In genomic region chr11:40149312-40149711, GRCm38 (mm10) we compare ENCODE assay signal across 8 mouse cellular contexts.
DNase-seq lines count a peak whose midpoint lies in the region; ATAC-seq and TF ChIP-seq lines count a peak whose summit lies in the region.

No protein-coding gene starts in this region.

- peak; percentile 28 for DNase-seq in kidney, adult 2 months
- DNase-seq in adrenal gland, postnatal 10 days, result peak; percentile 63
- DNase-seq in forebrain, embryonic 14.5 days (ENCODE audit: low spot score), result peak; percentile 89
- DNase-seq in layer of hippocampus, adult 9-10 months (ENCODE audit: low spot score), result peak; percentile 50
- DNase-seq in mesoderm, embryonic 11.5 days (ENCODE audit: low read depth, low spot score), result peak; percentile 73
- DNase-seq in spleen, postnatal 10 days (ENCODE audit: low spot score in 2 of 2), result no peak

- no peak overlapping the region for H3K9ac ChIP-seq in kidney, embryonic 14.5 days (ENCODE audit: low read depth, low read length)
- no peak overlapping the region for H3K9ac ChIP-seq in forebrain, embryonic 14.5 days (ENCODE audit: low read length)
- H3K9ac ChIP-seq in stomach, embryonic 16.5 days (ENCODE audit: low read length), result no peak overlapping the region

- no peak for ATAC-seq in kidney, embryonic 14.5 days (ENCODE audit: low FRiP score, low TSS enrichment)
- peak; percentile 50; the same call in 1 of the 2 replicates for ATAC-seq in forebrain, embryonic 14.5 days
- ATAC-seq in stomach, embryonic 16.5 days (ENCODE audit: insufficient read depth, low FRiP score), result no peak

- WGBS in kidney, adult 2 months, result 7% methylated on average over 4 of the region's 4 CpGs
- 21% methylated on average over 4 of the region's 4 CpGs for WGBS in kidney, embryonic 14.5 days
- WGBS in forebrain, embryonic 14.5 days, result 10% methylated on average over 4 of the region's 4 CpGs
- 8% methylated on average over 4 of the region's 4 CpGs for WGBS in stomach, embryonic 16.5 days

- no peak overlapping the region for H3K4me3 ChIP-seq in kidney, adult 2 months (ENCODE audit: insufficient read depth, low read depth, low read length)
- no peak overlapping the region for H3K4me3 ChIP-seq in kidney, embryonic 14.5 days (ENCODE audit: low read length)
- H3K4me3 ChIP-seq in forebrain, embryonic 14.5 days (ENCODE audit: low read depth, low read length), result no peak overlapping the region
- no peak overlapping the region for H3K4me3 ChIP-seq in stomach, embryonic 16.5 days (replicated peaks; ENCODE audit: low read length)

- H3K9me3 ChIP-seq in kidney, embryonic 14.5 days (ENCODE audit: control insufficient read depth, low read length), result no peaks in the 10 kb centered on the region
- H3K9me3 ChIP-seq in forebrain, embryonic 14.5 days (replicated peaks; ENCODE audit: control insufficient read depth, low read length), result no peaks in the 10 kb centered on the region
- no peaks in the 10 kb centered on the region for H3K9me3 ChIP-seq in stomach, embryonic 16.5 days (replicated peaks; ENCODE audit: control insufficient read depth, low read length)

- TF ChIP-seq CTCF in kidney, adult 2 months (conservative IDR thresholded peaks at IDR 0.05; ENCODE audit: insufficient read depth, insufficient read length, low read depth, low read length), result no peak

- no peak overlapping the region for H3K4me2 ChIP-seq in kidney, embryonic 14.5 days (replicated peaks; ENCODE audit: low read depth, low read length)
- H3K4me2 ChIP-seq in forebrain, embryonic 14.5 days (ENCODE audit: low read length), result no peak overlapping the region
- H3K4me2 ChIP-seq in stomach, embryonic 16.5 days (ENCODE audit: low read depth, low read length), result peak overlapping the region; percentile 25; the same call in 1 of the 2 replicates

- no peaks in the 10 kb centered on the region for H3K4me1 ChIP-seq in kidney, adult 2 months (ENCODE audit: control insufficient read depth, insufficient read depth, low read length)
- H3K4me1 ChIP-seq in kidney, embryonic 14.5 days (ENCODE audit: control insufficient read depth, insufficient read depth, low read length), result no peaks in the 10 kb centered on the region
- no peaks in the 10 kb centered on the region for H3K4me1 ChIP-seq in forebrain, embryonic 14.5 days (ENCODE audit: control insufficient read depth, insufficient read depth, low read length)
- H3K4me1 ChIP-seq in stomach, embryonic 16.5 days (ENCODE audit: control insufficient read depth, insufficient read depth, low read length), result no peaks in the 10 kb centered on the region

- H3K27ac ChIP-seq in kidney, adult 2 months (ENCODE audit: insufficient read depth, low read depth, low read length), result no peak overlapping the region
- H3K27ac ChIP-seq in kidney, embryonic 14.5 days (ENCODE audit: low read depth, low read length), result no peak overlapping the region
- H3K27ac ChIP-seq in forebrain, embryonic 14.5 days (ENCODE audit: low read depth, low read length), result no peak overlapping the region
- H3K27ac ChIP-seq in stomach, embryonic 16.5 days (ENCODE audit: low read length), result no peak overlapping the region

- no peak for TF ChIP-seq POLR2A in kidney, adult 2 months (IDR thresholded peaks at IDR 0.05; ENCODE audit: low read depth, low read length)

- H3K27me3 ChIP-seq in kidney, adult 2 months (replicated peaks; ENCODE audit: control insufficient read depth, insufficient read depth, low read length), result no peaks in the 10 kb centered on the region
- no peaks in the 10 kb centered on the region for H3K27me3 ChIP-seq in kidney, embryonic 14.5 days (ENCODE audit: control insufficient read depth, insufficient read depth, low read length)
- H3K27me3 ChIP-seq in forebrain, embryonic 14.5 days (replicated peaks; ENCODE audit: control insufficient read depth, insufficient read depth, low read length), result no peaks in the 10 kb centered on the region
- H3K27me3 ChIP-seq in stomach, embryonic 16.5 days (ENCODE audit: control insufficient read depth, insufficient read depth, low read length), result no peaks in the 10 kb centered on the region

- no peaks in the 10 kb centered on the region for H3K36me3 ChIP-seq in kidney, adult 2 months (ENCODE audit: control insufficient read depth, insufficient read depth, low read length)
- no peaks in the 10 kb centered on the region for H3K36me3 ChIP-seq in kidney, embryonic 14.5 days (ENCODE audit: control insufficient read depth, insufficient read depth, low read length)
- H3K36me3 ChIP-seq in forebrain, embryonic 14.5 days (ENCODE audit: control insufficient read depth, insufficient read depth, low read length), result no peaks in the 10 kb centered on the region
- no peaks in the 10 kb centered on the region for H3K36me3 ChIP-seq in stomach, embryonic 16.5 days (ENCODE audit: control insufficient read depth, insufficient read depth, low read length)

Comparison
In these comparisons a context has a peak if more than half of its experiments do, and no peak if none do; other contexts are left out.
1. DNase-seq: peak in kidney, adult 2 months (single experiment), adrenal gland, postnatal 10 days (single experiment), forebrain, embryonic 14.5 days (single experiment), layer of hippocampus, adult 9-10 months (single experiment) and mesoderm, embryonic 11.5 days (single experiment); none in spleen, postnatal 10 days (0 of 2).